Mouse (Mus musculus) spleen, adult 2 months (tissue): ENCODE results near the gene Syt1.

Experiments
- CTCF ChIP-seq: fragments of 200-500 bp; IDR thresholded peaks from 2 replicates; pipeline ENCODE4 v1.5.1; 2011; ENCODE audit warnings: mild to moderate bottlenecking, inconsistent platforms; ENCODE audit not compliant: insufficient read depth, insufficient read length, insufficient replicate concordance; ENCODE audit errors: extremely low read depth
- POLR2A ChIP-seq: fragments of 200-500 bp; IDR thresholded peaks from 2 replicates; pipeline ENCODE4 v1.6.1; 2011; ENCODE audit warnings: low read depth, low read length, inconsistent platforms

GRCm38 (mm10) chr10:108892441-108892840 lies 118.3 kb downstream of the Syt1 start:
- no peak for TF ChIP-seq POLR2A
- TF ChIP-seq CTCF: no peak
